Mouse (Mus musculus) E14TG2a.4 (cell line): ENCODE measurements around the gene Zfp784.

ENCODE experiments used
- CTCF ChIP-seq: conservative IDR thresholded peaks from 2 replicates; pipeline ENCODE4 v1.5.1; 2014; ENCODE audit warnings: low read length
- NANOG ChIP-seq: IDR thresholded peaks from 2 replicates; pipeline ENCODE4 v1.6.1; 2014; ENCODE audit warnings: borderline replicate concordance, low read length, mixed read lengths
- POU5F1 ChIP-seq: IDR thresholded peaks from 2 replicates; pipeline ENCODE4 v1.6.1; 2014; ENCODE audit warnings: low read length, borderline replicate concordance

- TF ChIP-seq CTCF = no peak
- no peak for TF ChIP-seq NANOG
- TF ChIP-seq POU5F1 = no peak
Observed at GRCm38 (mm10) chr7:5053456-5054179, 15.4 kb upstream of the Zfp784 start.
